8 mouse cellular contexts compared by ENCODE assay signal in genomic region chr1:167374003-167374784, GRCm38 (mm10). TPM values are rescaled to one million over a fixed set of nuclear protein-coding genes. Genes with fewer than 3 reads are reported as not detected.
A peak's percentile ranks its signal among the peaks of the same experiment; 100 is the strongest.
DNase-seq lines count a peak whose midpoint lies in the region; ATAC-seq and TF ChIP-seq lines count a peak whose summit lies in the region.

No protein-coding gene starts in this region.

- peak; percentile 41; the same call in 1 of the 2 replicates for ATAC-seq in forebrain, embryonic 15.5 days (replicated peaks)
- peak; percentile 84 for ATAC-seq in kidney, embryonic 16.5 days (ENCODE audit: low FRiP score, low TSS enrichment)
- peak; percentile 74 for ATAC-seq in stomach, postnatal 0 days (ENCODE audit: low FRiP score, low TSS enrichment)

- H3K4me2 ChIP-seq in forebrain, embryonic 15.5 days (replicated peaks) = no peak overlapping the region
- H3K4me2 ChIP-seq in kidney, embryonic 16.5 days (replicated peaks; ENCODE audit: low read depth, low read length) = peak overlapping the region; percentile 30
- peak overlapping the region; percentile 17; the same call in 1 of the 2 replicates for H3K4me2 ChIP-seq in stomach, postnatal 0 days (replicated peaks; ENCODE audit: low read depth)

- H3K4me1 ChIP-seq in testis, adult 2 months (ENCODE audit: control insufficient read depth, insufficient read depth, low read length) = peaks cover 8% of the 10 kb centered on the region
- H3K4me1 ChIP-seq in forebrain, embryonic 15.5 days = peaks cover 8% of the 10 kb centered on the region; the same call in 1 of the 2 replicates
- peaks cover 8% of the 10 kb centered on the region; the same call in 1 of the 2 replicates for H3K4me1 ChIP-seq in kidney, embryonic 16.5 days (ENCODE audit: insufficient read depth, low read length)
- H3K4me1 ChIP-seq in stomach, postnatal 0 days (replicated peaks; ENCODE audit: control insufficient read depth, insufficient read depth) = no peaks in the 10 kb centered on the region

- no peak overlapping the region for H3K9ac ChIP-seq in forebrain, embryonic 15.5 days (replicated peaks)
- no peak overlapping the region for H3K9ac ChIP-seq in kidney, embryonic 16.5 days (replicated peaks; ENCODE audit: low read length)
- H3K9ac ChIP-seq in stomach, postnatal 0 days (ENCODE audit: low read length) = no peak overlapping the region

- no peaks in the 10 kb centered on the region for H3K27me3 ChIP-seq in testis, adult 2 months (ENCODE audit: control insufficient read depth, insufficient read depth, low read length)
- H3K27me3 ChIP-seq in forebrain, embryonic 15.5 days = no peaks in the 10 kb centered on the region
- H3K27me3 ChIP-seq in kidney, embryonic 16.5 days (ENCODE audit: insufficient read depth, low read length) = no peaks in the 10 kb centered on the region
- H3K27me3 ChIP-seq in stomach, postnatal 0 days (ENCODE audit: control insufficient read depth, insufficient read depth, low read length) = no peaks in the 10 kb centered on the region

- peak overlapping the region; percentile 81 for H3K4me3 ChIP-seq in testis, adult 2 months (ENCODE audit: control insufficient read depth, low read depth, low read length)
- H3K4me3 ChIP-seq in forebrain, embryonic 15.5 days = no peak overlapping the region
- H3K4me3 ChIP-seq in kidney, embryonic 16.5 days (ENCODE audit: low read length) = no peak overlapping the region
- no peak overlapping the region for H3K4me3 ChIP-seq in stomach, postnatal 0 days (ENCODE audit: low read depth, low read length)

- no peak for TF ChIP-seq CTCF in testis, adult 2 months (IDR thresholded peaks at IDR 0.05; ENCODE audit: control insufficient read depth, insufficient read depth, insufficient replicate concordance, low read depth, low read length)
- TF ChIP-seq CTCF in stomach, postnatal 0 days (IDR thresholded peaks at IDR 0.05; ENCODE audit: low read depth) = no peak

- no peak for DNase-seq in testis, postnatal 10 days (ENCODE audit: low spot score)
- DNase-seq in lung, postnatal 36 days = peak; percentile 84
- peak; percentile 84 for DNase-seq in stomach, postnatal 0 days (ENCODE audit: low spot score)
- DNase-seq in layer of hippocampus, adult 9-10 months (ENCODE audit: low spot score) = no peak
- no peak for DNase-seq in right cerebral cortex, postnatal 36 days (ENCODE audit: low spot score in 2 of 2)

- no peak for TF ChIP-seq EP300 in stomach, postnatal 0 days (optimal IDR thresholded peaks at IDR 0.05)

- H3K27ac ChIP-seq in testis, adult 2 months (ENCODE audit: control insufficient read depth, insufficient read depth, low read depth, low read length) = peak overlapping the region; percentile 30
- no peak overlapping the region for H3K27ac ChIP-seq in forebrain, embryonic 15.5 days (replicated peaks)
- no peak overlapping the region for H3K27ac ChIP-seq in kidney, embryonic 16.5 days (ENCODE audit: low read length)
- H3K27ac ChIP-seq in stomach, postnatal 0 days (replicated peaks) = peak overlapping the region; percentile 63

- no peaks in the 10 kb centered on the region for H3K36me3 ChIP-seq in testis, adult 2 months (ENCODE audit: control insufficient read depth, insufficient read depth, low read length)
- 0 out of 2 replicates have a peak, but pooled peaks cover 6% of the 10 kb centered on the region for H3K36me3 ChIP-seq in forebrain, embryonic 15.5 days
- H3K36me3 ChIP-seq in kidney, embryonic 16.5 days (ENCODE audit: insufficient read depth, low read length) = 0 out of 2 replicates have a peak, but pooled peaks cover 3% of the 10 kb centered on the region
- peaks cover 4% of the 10 kb centered on the region; the same call in 1 of the 2 replicates for H3K36me3 ChIP-seq in stomach, postnatal 0 days (ENCODE audit: control insufficient read depth, insufficient read depth, low read length)

- no peaks in the 10 kb centered on the region for H3K9me3 ChIP-seq in forebrain, embryonic 15.5 days
- H3K9me3 ChIP-seq in kidney, embryonic 16.5 days (ENCODE audit: low read length) = no peaks in the 10 kb centered on the region
- no peaks in the 10 kb centered on the region for H3K9me3 ChIP-seq in stomach, postnatal 0 days (ENCODE audit: control insufficient read depth, low read length)

- 22% methylated on average over 15 of the region's 15 CpGs for WGBS in forebrain, embryonic 15.5 days
- 19% methylated on average over 15 of the region's 15 CpGs for WGBS in kidney, embryonic 16.5 days
- WGBS in stomach, postnatal 0 days = 22% methylated on average over 15 of the region's 15 CpGs

- TF ChIP-seq POLR2A in testis, adult 2 months (IDR thresholded peaks at IDR 0.05; ENCODE audit: control insufficient read depth, low read depth, low read length) = no peak; the same call in 1 of the 2 replicates

RNA-seq across cellular contexts. Expression of gene Mgst3, which starts 19.4 kb away (rescaled TPM):
- polyA plus RNA-seq in testis, adult 2 months (2012; rRNA removed) = 16.5 and 18.9 TPM in 2 replicates
- 95.3 and 98.6 TPM in 2 replicates for polyA plus RNA-seq in forebrain, embryonic 15.5 days (2015; fragmentation: Nextera tagmentation; extraction: Ambion mirVana)
- polyA plus RNA-seq in kidney, embryonic 16.5 days (2015; fragmentation: Nextera tagmentation; extraction: Ambion mirVana) = 58.0 and 58.2 TPM in 2 replicates
- polyA plus RNA-seq in stomach, postnatal 0 days (2015; fragmentation: Nextera tagmentation; extraction: Ambion mirVana) = 991 and 1,037 TPM in 2 replicates

RNA-seq across cellular contexts. Expression of gene Aldh9a1, which starts 24.4 kb away (rescaled TPM):
- polyA plus RNA-seq in testis, adult 2 months (2012; rRNA removed) = 30.8 and 33.6 TPM in 2 replicates
- 26.4 and 29.5 TPM in 2 replicates for polyA plus RNA-seq in forebrain, embryonic 15.5 days (2015; fragmentation: Nextera tagmentation; extraction: Ambion mirVana)
- 62.6 and 63.4 TPM in 2 replicates for polyA plus RNA-seq in kidney, embryonic 16.5 days (2015; fragmentation: Nextera tagmentation; extraction: Ambion mirVana)
- polyA plus RNA-seq in stomach, postnatal 0 days (2015; fragmentation: Nextera tagmentation; extraction: Ambion mirVana) = 70.7 and 74.7 TPM in 2 replicates

Comparison
In these comparisons a context has a peak if more than half of its experiments do, and no peak if none do; other contexts are left out.
1. H3K27ac ChIP-seq: peak in testis, adult 2 months (single experiment) and stomach, postnatal 0 days (single experiment); none in forebrain, embryonic 15.5 days (single experiment) and kidney, embryonic 16.5 days (single experiment).
2. DNase-seq: peak in lung, postnatal 36 days (single experiment) and stomach, postnatal 0 days (single experiment); none in testis, postnatal 10 days (single experiment), layer of hippocampus, adult 9-10 months (single experiment) and right cerebral cortex, postnatal 36 days (0 of 2).
3. Peak in every context shown above with its lines, with median percentiles within 50 percentile points of each other: ATAC-seq.